Mouse (Mus musculus): ENCODE measurements at regions not wholly inside any gene's neighbourhood (a gene's known extent, or its start where the extent isn't known, plus 50 kb on each side); places are given as distances from the start of the nearest gene placed in this dataset.
A peak's percentile ranks its signal among the peaks of the same experiment; 100 is the strongest.

- no peak for TF ChIP-seq POLR2A (IDR thresholded peaks at IDR 0.05; ENCODE audit: borderline replicate concordance, extremely low read depth, insufficient read depth, insufficient read length)
Observed at GRCm38 (mm10) chr11:90123851-90124250, 63.6 kb upstream of the Gm45716 start.

GRCm38 (mm10) chr11:90126289-90126688 is 61.2 kb upstream of the Gm45716 start:
- Histone ChIP-seq H3K4me1 (ENCODE audit: control insufficient read depth, insufficient read depth, low read length) (peaks cover 15% of the 10 kb centered on the region), H3K4me3 (replicated peaks; ENCODE audit: low read length) (no peak overlapping the region), H3K36me3 (ENCODE audit: control insufficient read depth, insufficient read depth, low read length) (no peaks in the 10 kb centered on the region), H3K27me3 (ENCODE audit: control insufficient read depth, insufficient read depth, low read length) (no peaks in the 10 kb centered on the region), H3K9ac (ENCODE audit: low read depth, low read length, severe bottlenecking) (no peak overlapping the region), H3K27ac (replicated peaks; ENCODE audit: low read depth, low read length) (no peak overlapping the region), H3K4me2 (replicated peaks; ENCODE audit: low read depth, low read length, severe bottlenecking) (no peak overlapping the region), H3K9me3 (ENCODE audit: control insufficient read depth, low read length) (no peaks in the 10 kb centered on the region)
- ATAC-seq (ENCODE audit: low FRiP score, low read depth) (no peak), DNase-seq (ENCODE audit: low spot score) (no peak)
- WGBS, result 84% methylated on average over 4 of the region's 4 CpGs
- no peak for TF ChIP-seq POLR2A (IDR thresholded peaks at IDR 0.05; ENCODE audit: borderline replicate concordance, extremely low read depth, insufficient read depth, insufficient read length)

More at GRCm38 (mm10) chr11:90123851-90124250, 63.6 kb upstream of the Gm45716 start:
- Histone ChIP-seq H3K9ac (ENCODE audit: low read depth, low read length, severe bottlenecking) (no peak overlapping the region), H3K4me1 (ENCODE audit: control insufficient read depth, insufficient read depth, low read length) (no peaks in the 10 kb centered on the region), H3K9me3 (ENCODE audit: control insufficient read depth, low read length) (no peaks in the 10 kb centered on the region), H3K4me3 (replicated peaks; ENCODE audit: low read length) (no peak overlapping the region), H3K36me3 (ENCODE audit: control insufficient read depth, insufficient read depth, low read length) (no peaks in the 10 kb centered on the region), H3K27me3 (ENCODE audit: control insufficient read depth, insufficient read depth, low read length) (no peaks in the 10 kb centered on the region), H3K27ac (replicated peaks; ENCODE audit: low read depth, low read length) (no peak overlapping the region), H3K4me2 (replicated peaks; ENCODE audit: low read depth, low read length, severe bottlenecking) (no peak overlapping the region)
- DNase-seq (ENCODE audit: low spot score) (no peak), ATAC-seq (ENCODE audit: low FRiP score, low read depth) (no peak)
- 83% methylated on average over 5 of the region's 5 CpGs for WGBS

GRCm38 (mm10) chr11:90128865-90129415 is 58.5 kb upstream of the Gm45716 start:
- H3K27me3 ChIP-seq (ENCODE audit: control insufficient read depth, insufficient read depth, low read length), result no peaks in the 10 kb centered on the region
- 87% methylated on average over 7 of the region's 7 CpGs for WGBS
- no peak for ATAC-seq (ENCODE audit: low FRiP score, low read depth)

GRCm38 (mm10) chr11:90129793-90130624 is 57.5 kb upstream of the Gm45716 start:
- H3K9me3 ChIP-seq (ENCODE audit: control insufficient read depth, low read length), result no peaks in the 10 kb centered on the region
- no peak for TF ChIP-seq POLR2A (IDR thresholded peaks at IDR 0.05; ENCODE audit: borderline replicate concordance, extremely low read depth, insufficient read depth, insufficient read length)
- H3K9ac ChIP-seq (ENCODE audit: low read depth, low read length, severe bottlenecking), result no peak overlapping the region
- 17% methylated on average over 12 of the region's 12 CpGs for WGBS
- DNase-seq (ENCODE audit: low spot score), result peak; percentile 86
- no peaks in the 10 kb centered on the region for H3K27me3 ChIP-seq (ENCODE audit: control insufficient read depth, insufficient read depth, low read length)
- H3K36me3 ChIP-seq (ENCODE audit: control insufficient read depth, insufficient read depth, low read length), result no peaks in the 10 kb centered on the region
- peak overlapping the region; percentile 33 for H3K4me2 ChIP-seq (replicated peaks; ENCODE audit: low read depth, low read length, severe bottlenecking)
- H3K4me3 ChIP-seq (replicated peaks; ENCODE audit: low read length), result no peak overlapping the region
- peaks cover 15% of the 10 kb centered on the region for H3K4me1 ChIP-seq (ENCODE audit: control insufficient read depth, insufficient read depth, low read length)
- peak overlapping the region; percentile 46; the same call in 1 of the 2 replicates for H3K27ac ChIP-seq (replicated peaks; ENCODE audit: low read depth, low read length)
- peak; percentile 89 for ATAC-seq (ENCODE audit: low FRiP score, low read depth)

More at GRCm38 (mm10) chr11:90128865-90129415, 58.5 kb upstream of the Gm45716 start:
- Histone ChIP-seq H3K9ac (ENCODE audit: low read depth, low read length, severe bottlenecking) (no peak overlapping the region), H3K36me3 (ENCODE audit: control insufficient read depth, insufficient read depth, low read length) (no peaks in the 10 kb centered on the region), H3K4me3 (replicated peaks; ENCODE audit: low read length) (no peak overlapping the region), H3K27ac (replicated peaks; ENCODE audit: low read depth, low read length) (no peak overlapping the region), H3K4me2 (replicated peaks; ENCODE audit: low read depth, low read length, severe bottlenecking) (no peak overlapping the region), H3K4me1 (ENCODE audit: control insufficient read depth, insufficient read depth, low read length) (peaks cover 15% of the 10 kb centered on the region), H3K9me3 (ENCODE audit: control insufficient read depth, low read length) (no peaks in the 10 kb centered on the region)
- no peak for TF ChIP-seq POLR2A (IDR thresholded peaks at IDR 0.05; ENCODE audit: borderline replicate concordance, extremely low read depth, insufficient read depth, insufficient read length)
- no peak for DNase-seq (ENCODE audit: low spot score)

GRCm38 (mm10) chr11:90130635-90131034 is 56.8 kb upstream of the Gm45716 start:
- no peak overlapping the region for H3K27ac ChIP-seq (replicated peaks; ENCODE audit: low read depth, low read length)
- ATAC-seq (ENCODE audit: low FRiP score, low read depth), result no peak; the same call in 1 of the 2 replicates
- H3K4me3 ChIP-seq (replicated peaks; ENCODE audit: low read length), result no peak overlapping the region
- H3K27me3 ChIP-seq (ENCODE audit: control insufficient read depth, insufficient read depth, low read length), result no peaks in the 10 kb centered on the region
- H3K9ac ChIP-seq (ENCODE audit: low read depth, low read length, severe bottlenecking), result no peak overlapping the region
- no peak overlapping the region for H3K4me2 ChIP-seq (replicated peaks; ENCODE audit: low read depth, low read length, severe bottlenecking)
- peaks cover 15% of the 10 kb centered on the region for H3K4me1 ChIP-seq (ENCODE audit: control insufficient read depth, insufficient read depth, low read length)
- no peak for TF ChIP-seq POLR2A (IDR thresholded peaks at IDR 0.05; ENCODE audit: borderline replicate concordance, extremely low read depth, insufficient read depth, insufficient read length)
- DNase-seq (ENCODE audit: low spot score), result no peak
- 14% methylated on average over 1 of the region's 1 CpGs for WGBS
- no peaks in the 10 kb centered on the region for H3K36me3 ChIP-seq (ENCODE audit: control insufficient read depth, insufficient read depth, low read length)
- no peaks in the 10 kb centered on the region for H3K9me3 ChIP-seq (ENCODE audit: control insufficient read depth, low read length)

Data from limb, embryonic 14.5 days (tissue).